Mouse (Mus musculus): ENCODE data around the gene Fbxo8.

GRCm38 (mm10) chr8:56521051-56521450 lies 29.8 kb upstream of the Fbxo8 start:
- TF ChIP-seq USF1 (IDR thresholded peaks at IDR 0.05; ENCODE audit: low read depth) = no peak
- TF ChIP-seq POLR2A (IDR thresholded peaks at IDR 0.05; ENCODE audit: insufficient read length, low read depth) = no peak
- no peak for TF ChIP-seq MYOD1 (IDR thresholded peaks at IDR 0.05; ENCODE audit: control insufficient read depth in 1 of 3, insufficient read length in 2 of 3, low read depth in 2 of 3)

All from myocyte (in vitro differentiated cells).